11 mouse cellular contexts compared by ENCODE assay signal in genomic region chrX:11629362-11629761, GRCm38 (mm10).
DNase-seq lines count a peak whose midpoint lies in the region; ATAC-seq and TF ChIP-seq lines count a peak whose summit lies in the region.
"Had no signal": no experiment of that assay in that cellular context is flagged by ENCODE, and none has a peak within 500 bp of the region (broad histone marks: within the 10 kb centered on the region; RNA-seq: fewer than 3 reads in every experiment).

No protein-coding gene starts in this region.

- TF ChIP-seq RAD21 in MEL (IDR thresholded peaks at IDR 0.05; ENCODE audit: low read depth, low read length), result no peak

- no peak overlapping the region for H3K27ac ChIP-seq in MEL (ENCODE audit: control insufficient read depth, low read depth, low read length)
- H3K27ac ChIP-seq: embryonic facial prominence, embryonic 10.5 days; embryonic facial prominence, embryonic 12.5 days had no signal

- peak; percentile 38; the same call in 1 of the 2 replicates for ATAC-seq in megakaryocyte, adult 5-6 weeks (ENCODE audit: poor library complexity, severe bottlenecking)
- ATAC-seq in monocyte, adult 5-6 weeks (replicated peaks; ENCODE audit: insufficient number of reproducible peaks, low FRiP score, low TSS enrichment, poor library complexity, severe bottlenecking), result 0 out of 2 replicates have a peak, but pooled peaks have one; percentile 27
- ATAC-seq: forebrain, embryonic 14.5 days; forebrain, postnatal 0 days had no signal

- H3K9me3 ChIP-seq in MEL (replicated peaks; ENCODE audit: insufficient read depth, low read length), result no peaks in the 10 kb centered on the region
- H3K9me3 ChIP-seq: embryonic facial prominence, embryonic 10.5 days; embryonic facial prominence, embryonic 12.5 days; G1E had no signal

- no peak overlapping the region for H3K4me3 ChIP-seq in MEL (ENCODE audit: control insufficient read depth in 1 of 2, insufficient read depth in 1 of 2, low read depth in 2 of 2, low read length in 2 of 2)
- H3K4me3 ChIP-seq: embryonic facial prominence, embryonic 10.5 days; embryonic facial prominence, embryonic 12.5 days had no signal

- TF ChIP-seq EP300 in MEL (IDR thresholded peaks at IDR 0.05; ENCODE audit: low read depth in 1 of 2, low read length in 2 of 2), result no peak

- no peaks in the 10 kb centered on the region for H3K79me2 ChIP-seq in MEL (ENCODE audit: control insufficient read depth, insufficient read depth, low read length, poor library complexity)

- no peak overlapping the region for H3K9ac ChIP-seq in MEL (ENCODE audit: control insufficient read depth, low read depth, low read length, poor library complexity, severe bottlenecking)
- H3K9ac ChIP-seq: embryonic facial prominence, embryonic 12.5 days; forebrain, postnatal 0 days had no signal

- H3K36me3 ChIP-seq in MEL (ENCODE audit: control insufficient read depth in 1 of 2, insufficient read depth in 2 of 2, low read length in 2 of 2), result peaks cover 0 to 7% of the 10 kb centered on the region in 2 experiments; a peak in 2 of 4 replicates
- H3K36me3 ChIP-seq: embryonic facial prominence, embryonic 10.5 days; embryonic facial prominence, embryonic 12.5 days; G1E had no signal

- TF ChIP-seq POLR2A in MEL (IDR thresholded peaks at IDR 0.05; ENCODE audit: control insufficient read depth in 1 of 2, insufficient read depth in 1 of 2, low read depth in 1 of 2, low read length in 2 of 2, poor library complexity in 1 of 2), result no peak

- H3K27me3 ChIP-seq in MEL (ENCODE audit: control insufficient read depth in 1 of 2, insufficient read depth in 2 of 2, low read length in 2 of 2), result peaks cover 0 to 3% of the 10 kb centered on the region in 2 experiments; a peak in 2 of 4 replicates
- H3K27me3 ChIP-seq: embryonic facial prominence, embryonic 12.5 days had no signal

- TF ChIP-seq CTCF in MEL (IDR thresholded peaks at IDR 0.05 in 2 of 3, conservative IDR thresholded peaks at IDR 0.05 in 1 of 3; ENCODE audit: control insufficient read depth in 1 of 3, insufficient read depth in 1 of 3, low read depth in 2 of 3, low read length in 3 of 3, poor library complexity in 1 of 3, severe bottlenecking in 1 of 3), result no peak

- peaks cover 0 to 14% of the 10 kb centered on the region in 2 experiments; a peak in 2 of 4 replicates for H3K4me1 ChIP-seq in MEL (ENCODE audit: control insufficient read depth in 1 of 2, insufficient read depth in 2 of 2, low read length in 2 of 2)
- H3K4me1 ChIP-seq: embryonic facial prominence, embryonic 12.5 days had no signal

- peak; percentile 69 for DNase-seq in MEL (ENCODE audit: low read depth, low spot score)
- no peak for DNase-seq in ovary, postnatal 14 days (ENCODE audit: low spot score)
- DNase-seq in cerebellum, postnatal 25 days, result no peak
- DNase-seq in urinary bladder, postnatal 25 days (ENCODE audit: low spot score), result no peak

TF ChIP-seq in MEL, 35 proteins besides CTCF, POLR2A, EP300 and RAD21:
- no peak for TF ChIP-seq UBTF (IDR thresholded peaks at IDR 0.05; ENCODE audit: borderline replicate concordance, insufficient read depth, low read depth, low read length)
- TF ChIP-seq E2F4 (IDR thresholded peaks at IDR 0.05; ENCODE audit: borderline replicate concordance, low read depth, low read length), result no peak
- TF ChIP-seq KAT2A (conservative IDR thresholded peaks at IDR 0.05; ENCODE audit: low read depth, low read length), result no peak
